Mouse (Mus musculus): ENCODE data around the gene Foxn3.

The Foxn3 gene

DNA sequence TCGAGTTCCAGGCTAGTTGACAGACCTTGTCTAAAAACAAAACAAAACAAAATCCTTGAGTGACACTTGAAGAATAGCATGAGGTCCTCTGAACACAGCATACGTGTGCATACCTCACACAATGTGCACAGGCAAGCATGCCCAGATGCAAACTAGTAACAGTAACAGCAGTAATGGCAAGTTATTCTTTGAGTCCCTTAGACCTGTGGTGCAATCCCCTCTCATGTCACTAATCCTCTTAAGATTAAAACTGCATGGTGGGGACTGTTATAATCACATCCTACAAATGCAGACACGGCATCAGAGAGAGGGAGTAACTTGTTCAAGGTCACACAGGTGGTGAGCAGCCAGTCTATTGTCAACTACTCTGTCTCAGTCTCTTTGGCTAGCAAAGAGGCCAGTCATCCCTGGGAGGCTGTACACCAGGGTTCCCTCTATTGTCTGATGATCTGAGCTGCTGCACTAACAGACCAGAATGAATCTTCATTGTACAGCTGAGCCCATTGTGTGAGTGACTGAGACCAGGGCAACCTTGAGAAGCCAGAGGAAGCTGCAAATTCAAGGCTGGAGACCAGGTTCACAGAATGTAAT is 383.1 kb downstream of the Foxn3 start:
- DNase-seq (ENCODE audit: low read depth, low spot score), result no peak

DNA sequence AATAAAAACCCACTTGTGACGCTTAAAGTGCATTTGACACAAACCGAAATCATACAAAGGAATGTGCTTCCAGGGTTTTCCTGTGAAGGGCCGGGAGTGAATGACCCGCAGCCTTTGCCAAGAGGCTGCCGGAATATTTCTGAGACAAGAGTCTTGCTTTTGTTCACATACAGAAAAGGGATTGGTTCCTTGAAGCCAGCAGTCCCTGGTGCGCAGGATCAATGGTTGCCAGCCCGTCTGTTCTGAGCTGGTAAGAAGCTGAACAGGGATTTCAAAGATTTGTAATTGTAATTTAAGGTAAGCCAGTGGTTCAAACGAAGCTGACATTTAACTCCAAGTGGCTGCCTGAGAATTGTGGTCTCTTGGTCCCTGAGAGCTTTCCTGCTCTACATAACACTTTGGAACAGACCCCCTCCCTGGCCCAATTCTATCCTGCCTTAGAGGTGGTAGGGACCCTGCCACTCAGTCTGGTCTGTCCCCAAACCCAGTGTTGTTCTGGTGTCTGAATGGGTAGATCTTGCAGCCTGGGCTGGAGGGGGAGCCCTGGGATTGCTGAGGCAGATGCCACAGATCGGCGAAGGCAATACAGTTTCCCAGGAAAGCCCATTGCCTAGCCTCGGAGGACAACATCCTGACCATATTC is 388.3 kb downstream of the Foxn3 start:
- DNase-seq (ENCODE audit: low read depth, low spot score), result no peak

DNA sequence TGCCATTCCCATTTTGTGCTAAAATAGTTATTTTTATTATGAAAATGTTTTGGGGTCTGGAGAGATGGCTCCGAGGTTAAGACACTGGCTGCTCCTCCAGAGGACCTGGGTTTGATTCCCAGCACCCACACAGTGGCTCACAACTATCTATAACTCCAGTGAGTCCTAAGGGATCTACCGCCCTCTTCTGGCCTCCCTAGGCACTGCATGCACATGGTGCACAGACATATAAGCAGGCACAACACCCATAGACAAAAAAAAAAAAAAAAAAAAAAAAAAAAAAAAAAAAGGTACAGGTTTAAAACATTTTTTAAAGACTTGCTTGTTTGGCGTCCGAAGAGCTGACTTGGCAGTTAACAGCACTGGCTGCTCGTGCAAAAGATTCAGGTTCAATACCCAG is 391.2 kb downstream of the Foxn3 start:
- no peak for DNase-seq (ENCODE audit: low read depth, low spot score)

DNA sequence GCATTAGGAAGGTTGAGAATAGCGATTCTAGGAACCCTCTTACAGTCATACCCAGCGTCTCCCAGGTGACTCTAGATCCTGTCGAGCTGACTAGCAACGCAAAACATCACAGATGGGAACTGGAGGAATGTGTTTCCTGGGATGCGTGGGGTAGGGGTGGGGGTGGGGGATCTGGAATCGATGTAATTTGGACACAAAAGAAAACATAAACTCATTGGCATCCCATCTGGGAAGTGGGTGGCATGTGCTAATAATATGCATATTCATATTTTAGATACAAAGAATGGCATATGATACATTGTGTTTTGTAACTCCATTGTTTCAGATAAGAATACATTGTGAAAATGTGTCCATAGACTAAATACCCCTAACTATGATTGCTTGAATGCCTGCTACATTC is 393.5 kb downstream of the Foxn3 start:
- DNase-seq (ENCODE audit: low read depth, low spot score), result no peak

DNA sequence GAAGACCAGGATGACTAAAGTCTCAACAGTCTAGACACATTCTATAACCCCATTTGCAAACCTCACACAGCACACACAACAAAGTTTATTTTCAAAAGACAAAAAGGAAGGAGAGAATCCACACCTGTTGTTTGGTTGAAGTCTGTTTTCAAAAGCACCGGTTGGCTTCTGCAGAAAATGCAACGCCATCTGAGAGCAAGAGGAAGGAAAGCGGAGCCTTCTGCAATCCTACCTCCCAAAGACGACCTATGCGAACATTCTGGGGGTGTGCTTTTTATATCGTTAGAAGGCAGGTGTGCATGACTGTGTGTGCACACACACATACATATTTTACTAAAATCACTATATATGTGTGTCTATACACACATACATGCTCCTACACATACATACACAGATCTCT is 397.3 kb downstream of the Foxn3 start:
- no peak for DNase-seq (ENCODE audit: low read depth, low spot score)

DNA sequence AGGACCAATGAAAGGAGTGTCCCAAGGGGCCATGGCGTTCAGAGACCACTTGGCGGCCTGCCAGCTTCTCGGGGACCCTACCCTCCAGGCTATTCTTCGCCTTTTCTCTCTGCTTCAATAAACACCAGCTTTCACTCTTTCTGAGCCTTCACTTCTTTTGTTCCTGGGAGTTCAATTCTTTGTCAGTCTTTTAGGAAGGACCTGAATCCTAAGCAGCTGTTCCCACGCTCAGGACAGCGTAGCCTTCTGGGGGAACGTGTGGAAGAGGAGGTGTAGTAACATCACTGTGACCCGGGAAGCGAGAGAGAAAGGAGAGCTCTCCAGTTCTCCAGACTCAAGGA is 400.1 kb downstream of the Foxn3 start:
- no peak for DNase-seq (ENCODE audit: low read depth, low spot score)

DNA sequence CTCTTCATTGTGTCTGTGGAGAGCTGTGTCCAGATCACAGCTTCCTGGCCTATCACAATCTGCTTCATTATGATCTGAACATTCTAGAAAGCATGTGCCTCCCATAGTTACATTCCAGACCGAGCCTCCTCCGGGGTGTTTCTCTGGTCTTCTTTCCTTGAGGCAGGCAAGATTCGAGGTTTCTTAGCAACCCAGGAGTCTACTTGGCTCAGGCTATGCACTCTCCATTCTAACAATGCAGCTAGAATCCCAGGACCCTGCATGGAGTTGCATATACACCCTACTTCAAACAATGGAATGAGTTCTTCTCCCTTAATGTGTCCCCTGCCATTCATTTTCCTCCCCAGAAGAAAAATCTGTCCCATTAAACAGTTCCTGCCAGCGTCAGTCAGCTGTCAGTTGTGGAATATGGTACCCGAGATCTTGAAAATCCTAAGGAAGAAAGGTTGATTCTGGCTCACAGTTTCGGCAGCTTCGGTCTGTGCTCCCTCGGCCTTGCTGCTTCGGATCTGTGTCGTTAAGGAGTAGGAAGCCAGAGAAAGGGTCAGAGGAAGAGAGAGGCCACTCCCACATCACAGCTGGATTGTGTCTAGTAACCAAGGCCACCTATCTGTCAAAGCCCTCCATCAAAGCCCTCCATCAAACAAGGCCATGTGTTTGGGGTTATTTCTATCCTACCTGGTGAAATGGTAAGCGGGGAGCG is 400.6 kb downstream of the Foxn3 start:
- DNase-seq (ENCODE audit: low read depth, low spot score), result no peak

DNA sequence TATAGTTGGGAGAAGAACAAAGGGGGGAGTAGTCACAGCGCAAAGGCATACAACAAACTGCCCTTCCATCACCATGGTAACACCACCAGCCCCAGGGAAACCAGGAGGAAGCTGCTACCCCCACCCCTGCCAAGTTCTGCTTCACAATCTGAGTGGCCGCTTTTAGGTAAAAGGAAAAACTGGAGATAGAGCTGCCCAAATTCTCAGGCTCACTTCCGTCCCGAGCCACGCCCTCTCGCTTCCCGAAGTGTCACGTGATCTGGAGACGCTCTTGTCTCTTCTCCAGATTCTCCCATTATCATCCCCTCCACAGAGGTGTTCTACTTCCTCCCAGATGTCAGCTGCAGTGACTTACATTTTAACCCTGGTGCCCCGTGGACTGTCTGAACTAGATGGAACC is 401.2 kb downstream of the Foxn3 start:
- DNase-seq (ENCODE audit: low read depth, low spot score), result no peak

DNA sequence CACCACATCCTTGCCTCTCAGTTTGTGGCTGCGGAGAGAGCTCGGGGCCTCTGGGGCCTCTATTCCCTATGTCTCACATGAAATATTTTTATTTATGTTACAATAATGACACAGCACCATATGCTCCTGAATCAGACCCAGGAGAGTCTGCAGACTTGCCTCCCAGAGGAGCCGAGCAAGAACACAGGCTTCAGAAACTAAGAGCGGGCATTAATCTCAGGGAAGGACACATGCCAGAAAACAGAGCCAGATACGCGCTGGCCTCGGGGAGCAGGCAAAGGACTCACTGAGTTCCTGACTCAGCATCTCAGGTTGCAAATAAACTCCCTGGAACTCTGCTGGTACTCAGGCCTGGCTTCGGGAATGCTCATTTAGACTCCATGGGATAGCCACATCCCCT is 403.3 kb downstream of the Foxn3 start:
- DNase-seq (ENCODE audit: low read depth, low spot score), result no peak

DNA sequence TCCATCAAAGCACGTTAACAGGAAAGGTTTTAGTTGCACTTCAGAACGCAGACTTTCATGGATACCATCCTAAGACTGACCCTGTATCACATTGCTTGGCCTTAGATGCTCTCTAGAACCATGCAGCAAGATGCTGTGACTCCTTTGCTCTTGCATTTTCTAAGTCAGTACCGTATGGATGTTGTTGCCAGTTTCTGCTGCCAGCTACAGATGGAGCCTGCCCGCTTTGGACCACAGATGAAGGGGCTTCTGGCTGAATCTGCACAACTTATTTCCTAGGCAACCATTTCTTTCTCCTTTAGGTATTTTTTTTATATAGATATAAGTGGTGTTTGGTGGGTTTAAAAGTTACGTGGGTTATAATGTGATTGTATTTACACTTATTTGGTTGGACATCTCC is 407.5 kb downstream of the Foxn3 start:
- DNase-seq (ENCODE audit: low read depth, low spot score), result no peak

DNA sequence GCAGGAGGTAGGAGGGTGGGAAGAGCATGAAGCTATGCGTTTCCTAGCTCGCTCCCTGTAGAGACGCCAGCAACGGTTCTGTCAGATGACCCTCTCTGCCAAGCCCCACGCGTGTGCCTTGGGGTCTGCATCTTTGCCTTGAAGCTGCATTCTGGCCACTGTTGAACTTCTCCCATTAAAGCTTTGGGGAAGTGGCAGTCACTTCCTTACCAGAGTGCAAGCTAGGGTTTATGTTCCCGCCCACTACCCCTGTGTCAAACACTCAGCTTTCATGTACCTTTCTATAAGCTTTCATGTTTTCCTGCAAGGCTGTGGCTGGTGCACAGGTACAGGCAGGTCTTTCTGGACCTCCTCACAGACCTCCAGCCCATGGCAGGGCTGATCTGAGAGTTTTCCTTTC is 409.2 kb downstream of the Foxn3 start:
- DNase-seq (ENCODE audit: low read depth, low spot score), result no peak

DNA sequence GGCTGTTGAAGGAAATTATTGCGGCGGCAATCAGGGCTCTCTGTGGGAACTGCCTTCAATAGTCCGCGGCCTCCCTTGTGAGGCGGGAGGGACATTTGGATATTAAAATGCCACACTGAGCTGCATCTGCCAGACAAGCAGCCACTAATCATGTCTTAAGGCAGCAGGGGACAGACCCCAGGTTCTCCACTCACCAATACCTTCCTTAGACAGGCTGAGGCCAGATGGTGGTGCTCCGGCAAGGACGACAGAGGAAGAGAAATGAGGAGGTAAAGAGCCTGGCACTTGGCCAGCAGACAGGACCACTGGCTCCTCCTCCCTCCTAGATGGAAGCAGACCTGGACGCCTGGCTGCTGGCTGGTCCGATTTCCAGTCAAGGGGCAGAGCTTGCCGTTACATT is 409.7 kb downstream of the Foxn3 start:
- DNase-seq (ENCODE audit: low read depth, low spot score), result no peak

DNA sequence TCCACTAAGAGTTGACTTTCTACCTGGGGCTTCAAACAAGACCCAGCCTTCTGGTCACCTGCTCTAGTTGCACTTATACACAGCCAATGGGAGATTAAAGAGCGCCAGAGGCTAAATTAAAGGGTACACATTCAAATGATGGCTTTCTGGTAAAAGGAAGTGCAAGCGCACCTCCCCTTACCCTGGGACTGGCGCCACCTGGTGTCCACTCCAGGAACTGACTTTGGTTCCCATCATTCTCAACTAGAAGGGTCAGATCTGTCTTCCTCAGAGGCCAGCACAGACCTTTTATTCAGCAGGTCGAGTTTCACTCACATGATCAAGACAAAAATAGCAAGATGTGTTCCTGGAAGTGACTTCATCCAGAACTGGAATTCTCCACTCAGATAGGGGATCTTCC is 413.3 kb downstream of the Foxn3 start:
- DNase-seq (ENCODE audit: low read depth, low spot score), result no peak

DNA sequence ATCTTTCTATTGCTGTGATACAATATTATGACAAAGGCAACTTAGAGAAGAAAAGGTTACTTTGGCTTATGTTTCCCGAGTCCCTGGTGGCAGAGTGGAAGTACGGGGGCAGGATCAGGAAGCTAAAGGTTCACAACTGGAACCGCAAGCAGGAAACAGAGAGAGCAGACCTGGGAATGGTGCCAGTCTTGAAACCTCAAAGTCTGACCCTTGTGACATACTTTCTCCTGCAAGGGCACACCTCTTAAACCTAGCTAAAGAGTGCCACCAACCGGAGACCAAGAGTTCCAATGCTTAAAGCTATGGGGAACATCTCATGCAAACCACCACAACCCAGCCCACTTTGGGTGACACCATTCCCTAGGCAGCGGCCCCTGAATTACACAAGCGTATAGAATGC is 414.2 kb downstream of the Foxn3 start:
- DNase-seq (ENCODE audit: low read depth, low spot score), result no peak

Measured in retina, postnatal 7 days (tissue).